Mouse (Mus musculus) CH12.LX (cell line): ENCODE data around the gene Ubald2. TPM values are rescaled to one million over a fixed set of nuclear protein-coding genes. Genes with fewer than 3 reads are reported as not detected.

ENCODE experiments used
- DNase-seq: peaks from one replicate; pipeline ENCODE4 v3.0.0-alpha.2; 2013; ENCODE audit errors: extremely low read depth
- H3K27ac ChIP-seq: 2 replicates; pipeline ENCODE4 v1.5.1; 2012; ENCODE audit warnings: low read depth, mild to moderate bottlenecking, control low read depth, moderate library complexity; ENCODE audit not compliant: insufficient read depth
- H3K27me3 ChIP-seq: replicated peaks from 2 replicates; pipeline ENCODE3; 2012; ENCODE audit warnings: inconsistent platforms
- H3K36me3 ChIP-seq, 2 experiments: replicated peaks in 1 of 2; 2 replicates each; pipeline versions ENCODE3 to v1.6.1; 2012; ENCODE audit warnings: inconsistent platforms in 1 of 2, low read length in 1 of 2, mild to moderate bottlenecking in 1 of 2, mixed read lengths in 1 of 2, moderate library complexity in 1 of 2; ENCODE audit not compliant: control insufficient read depth in 1 of 2, insufficient read depth in 1 of 2
- H3K4me1 ChIP-seq, 2 experiments: 2 replicates each; pipeline ENCODE4 v1.6.1; 2012; ENCODE audit warnings: inconsistent platforms in 1 of 2, moderate library complexity in 1 of 2; ENCODE audit not compliant: insufficient read depth in 2 of 2, control insufficient read depth in 1 of 2
- H3K4me2 ChIP-seq: 2 replicates; pipeline ENCODE4 v1.6.1; 2012; ENCODE audit warnings: low read depth, mild to moderate bottlenecking, control low read depth; ENCODE audit not compliant: poor library complexity, insufficient read depth, severe bottlenecking
- H3K4me3 ChIP-seq, 3 experiments: fragments of 150-350 bp in 1 of 3; sonication (generic) in 1 of 3; replicated peaks in 1 of 3; 2 replicates each; pipeline versions ENCODE3 to v1.5.1; 2011 to 2012; ENCODE audit warnings: low read depth in 2 of 3, low read length in 2 of 3, mild to moderate bottlenecking in 2 of 3, moderate library complexity in 2 of 3, control low read depth in 1 of 3, improper control_type of control experiment in 1 of 3, inconsistent platforms in 1 of 3, mixed read lengths in 1 of 3; ENCODE audit not compliant: poor library complexity in 1 of 3
- H3K79me2 ChIP-seq: replicated peaks from 2 replicates; pipeline ENCODE4 v1.6.1; 2012; ENCODE audit warnings: mild to moderate bottlenecking, moderate library complexity; ENCODE audit not compliant: control insufficient read depth, poor library complexity, insufficient read depth, severe bottlenecking; ENCODE audit errors: extremely low read depth
- H3K9ac ChIP-seq: 2 replicates; pipeline ENCODE4 v1.6.1; 2012; ENCODE audit warnings: low read depth, mild to moderate bottlenecking, control low read depth, moderate library complexity; ENCODE audit not compliant: insufficient read depth
- H3K9me3 ChIP-seq: replicated peaks from 2 replicates; pipeline ENCODE3; 2012; ENCODE audit warnings: low read length, inconsistent platforms, mixed read lengths
- BHLHE40 ChIP-seq: IDR thresholded peaks from 2 replicates; pipeline ENCODE4 v1.6.1; 2011; ENCODE audit warnings: mild to moderate bottlenecking, low read depth, low read length, improper control_type of control experiment
- CHD1 ChIP-seq: IDR thresholded peaks from 2 replicates; pipeline ENCODE4 v1.6.1; 2012; ENCODE audit warnings: low read depth, low read length, improper control_type of control experiment, inconsistent platforms
- CHD2 ChIP-seq: IDR thresholded peaks from 2 replicates; pipeline ENCODE4 v1.6.1; 2011; ENCODE audit warnings: low read length, improper control_type of control experiment
- CTCF ChIP-seq, 2 experiments: IDR thresholded peaks in 1 of 2; conservative IDR thresholded peaks in 1 of 2; 2 replicates each; pipeline ENCODE4 v1.5.1; 2011 to 2012; ENCODE audit warnings: low read depth in 2 of 2, low read length in 2 of 2, improper control_type of control experiment in 1 of 2, inconsistent platforms in 1 of 2, mild to moderate bottlenecking in 1 of 2, moderate library complexity in 1 of 2
- ELF1 ChIP-seq: IDR thresholded peaks from 2 replicates; pipeline ENCODE4 v1.6.1; 2014; ENCODE audit warnings: low read depth, mild to moderate bottlenecking, inconsistent platforms, low read length, improper control_type of control experiment
- IRF4 ChIP-seq: IDR thresholded peaks from 2 replicates; pipeline ENCODE4 v1.6.1; 2014; ENCODE audit warnings: low read depth, mild to moderate bottlenecking, inconsistent platforms, low read length, improper control_type of control experiment
- JUN ChIP-seq: IDR thresholded peaks from 2 replicates; pipeline ENCODE4 v1.6.1; 2011; ENCODE audit warnings: low read depth, mild to moderate bottlenecking, low read length, improper control_type of control experiment, moderate library complexity; ENCODE audit not compliant: insufficient read depth
- MAFK ChIP-seq: IDR thresholded peaks from 2 replicates; pipeline ENCODE4 v1.6.1; 2011; ENCODE audit warnings: low read length, improper control_type of control experiment; ENCODE audit not compliant: insufficient replicate concordance
- MAX ChIP-seq: IDR thresholded peaks from 2 replicates; pipeline ENCODE4 v1.6.1; 2011; ENCODE audit warnings: low read length, improper control_type of control experiment
- MAZ ChIP-seq: IDR thresholded peaks from 2 replicates; pipeline ENCODE4 v1.6.1; 2012; ENCODE audit warnings: low read depth, mild to moderate bottlenecking, inconsistent platforms, low read length, improper control_type of control experiment, moderate library complexity
- MXI1 ChIP-seq: IDR thresholded peaks from 2 replicates; pipeline ENCODE4 v1.6.1; 2011; ENCODE audit warnings: mild to moderate bottlenecking, low read depth, low read length, improper control_type of control experiment
- NRF1 ChIP-seq: IDR thresholded peaks from 2 replicates; pipeline ENCODE4 v1.6.1; 2014; ENCODE audit warnings: low read depth, mild to moderate bottlenecking, inconsistent platforms, low read length, improper control_type of control experiment, moderate library complexity
- POLR2A ChIP-seq: IDR thresholded peaks from 2 replicates; pipeline ENCODE4 v1.6.1; 2011; ENCODE audit warnings: low read depth, mild to moderate bottlenecking, improper control_type of control experiment, low read length
- RCOR1 ChIP-seq: conservative IDR thresholded peaks from 2 replicates; pipeline ENCODE4 v1.6.1; 2012; ENCODE audit warnings: low read depth, mild to moderate bottlenecking, inconsistent platforms, low read length, improper control_type of control experiment
- SIN3A ChIP-seq: IDR thresholded peaks from 2 replicates; pipeline ENCODE4 v1.6.1; 2012; ENCODE audit warnings: low read length, improper control_type of control experiment, inconsistent platforms
- TCF12 ChIP-seq: IDR thresholded peaks from 2 replicates; pipeline ENCODE4 v1.6.1; 2014; ENCODE audit warnings: low read depth, mild to moderate bottlenecking, inconsistent platforms, low read length, improper control_type of control experiment
- UBTF ChIP-seq: IDR thresholded peaks from 2 replicates; pipeline ENCODE4 v1.6.1; 2012; ENCODE audit warnings: low read depth, mild to moderate bottlenecking, inconsistent platforms, low read length, improper control_type of control experiment, moderate library complexity
- USF2 ChIP-seq: conservative IDR thresholded peaks from 2 replicates; pipeline ENCODE4 v1.6.1; 2011; ENCODE audit warnings: low read depth, low read length, improper control_type of control experiment
- ZC3H11A ChIP-seq: IDR thresholded peaks from 2 replicates; pipeline ENCODE4 v1.6.1; 2012; ENCODE audit warnings: low read depth, mild to moderate bottlenecking, inconsistent platforms, low read length, improper control_type of control experiment
- ZNF384 ChIP-seq: IDR thresholded peaks from 2 replicates; pipeline ENCODE4 v1.6.1; 2012; ENCODE audit warnings: low read depth, low read length, improper control_type of control experiment, inconsistent platforms
- dilution Hi-C: fragments of 300-500 bp; cut with MboI; formaldehyde crosslinking; loops from 2 replicates; pipeline ENCODE4 v1.14.3; 2020; ENCODE audit warnings: low sequenced_read_pairs; ENCODE audit not compliant: extremely low pct_unique_long_range_greater_than_20kb, extremely low pct_ligation_motif_present
- in situ Hi-C: fragments of 300-500 bp; cut with MboI; formaldehyde crosslinking; loops from 3 replicates; pipeline ENCODE4 v1.14.3; 2019; ENCODE audit warnings: low sequenced_read_pairs, low pct_ligation_motif_present, low pct_unique_long_range_greater_than_20kb, mixed read lengths
- polyA plus RNA-seq: library from polyadenylated mRNA; unstranded; fragments of >175 nt; gene quantifications from 2 replicates; pipeline ENCODE4 v1.2.1, GENCODE M21; 2012; ENCODE audit warnings: low read depth; ENCODE audit not compliant: insufficient read length
- total RNA-seq, 2 experiments: library from RNA; depleted of rRNA; stranded (reverse); fragments of 300-350 nt in 1 of 2; fragments of >200 nt in 1 of 2; gene quantifications; 2 replicates each; pipeline ENCODE4 v1.2.3; 2012 to 2014

Ubald2 gene
- total and polyA plus RNA-seq, 3 experiments, result 228 to 436 (median 336) TPM

DNA sequence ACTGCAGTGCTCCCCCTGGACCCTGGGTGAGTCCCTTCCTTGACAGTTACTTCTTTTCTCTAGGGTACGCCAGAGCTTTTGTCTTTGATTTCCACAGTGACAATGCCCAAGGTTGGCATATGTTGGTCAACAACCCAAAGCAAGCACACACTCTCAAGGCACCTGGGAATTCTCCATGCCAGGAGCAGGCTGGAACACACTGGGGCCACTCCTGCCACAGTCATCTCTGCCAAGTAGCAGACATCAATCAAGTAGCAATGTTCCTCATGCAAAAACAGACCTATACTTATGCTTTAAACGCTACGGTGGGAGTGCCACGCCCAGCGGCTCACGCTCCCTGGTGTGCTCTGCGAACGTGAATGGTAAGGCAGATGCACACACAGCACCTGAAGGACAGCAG lies 47.1 kb downstream of the Ubald2 start:
- dilution Hi-C loops (no loop called here), in situ Hi-C loops (no loop called here)
- no peaks in the 10 kb centered on the region for H3K27me3 ChIP-seq
- no peak overlapping the region for H3K9ac ChIP-seq
- DNase-seq, result no peak
- no peaks in the 10 kb centered on the region for H3K79me2 ChIP-seq
- no peak overlapping the region for H3K4me3 ChIP-seq
- H3K4me1 ChIP-seq, result no peaks in the 10 kb centered on the region
- TF ChIP-seq IRF4, result no peak
- no peak for TF ChIP-seq MAZ
- TF ChIP-seq POLR2A, result no peak
- no peak for TF ChIP-seq JUN
- no peak for TF ChIP-seq BHLHE40
- TF ChIP-seq CHD1, result no peak
- no peak for TF ChIP-seq NRF1
- no peak for TF ChIP-seq MAFK
- no peak for TF ChIP-seq ZC3H11A
- no peak for TF ChIP-seq CTCF (conservative IDR thresholded peaks at IDR 0.05 in 1 of 2, IDR thresholded peaks at IDR 0.05 in 1 of 2; ENCODE audit: low read depth in 2 of 2, low read length in 2 of 2)
- no peak for TF ChIP-seq ZNF384
- H3K4me2 ChIP-seq, result no peak overlapping the region
- no peak overlapping the region for H3K27ac ChIP-seq
- peaks cover 87 to 95% of the 10 kb centered on the region in 2 experiments for H3K36me3 ChIP-seq
- no peaks in the 10 kb centered on the region for H3K9me3 ChIP-seq

GRCm38 (mm10) chr11:116481776-116482175 lies 47.9 kb downstream of the Ubald2 start:
- no peaks in the 10 kb centered on the region for H3K79me2 ChIP-seq
- no peaks in the 10 kb centered on the region for H3K4me1 ChIP-seq
- no peak overlapping the region for H3K9ac ChIP-seq
- TF ChIP-seq CHD2 (no peak), MAFK (no peak), ELF1 (no peak), UBTF (no peak), MAX (no peak), USF2 (no peak), RCOR1 (no peak), SIN3A (no peak), MXI1 (no peak), TCF12 (no peak)
- no peak overlapping the region for H3K4me2 ChIP-seq
- no peaks in the 10 kb centered on the region for H3K27me3 ChIP-seq
- dilution Hi-C loops (no loop called here), in situ Hi-C loops (no loop called here)
- no peak for DNase-seq
- H3K4me3 ChIP-seq, result no peak overlapping the region
- no peak overlapping the region for H3K27ac ChIP-seq
- no peaks in the 10 kb centered on the region for H3K9me3 ChIP-seq
- peaks cover 87 to 95% of the 10 kb centered on the region in 2 experiments for H3K36me3 ChIP-seq
